Mouse (Mus musculus) cerebellum, postnatal 4 days (tissue): ENCODE data around the gene Cplx3.

Source experiments
- DNase-seq, 2 experiments: peaks; one replicate each; pipeline ENCODE4 v3.0.0; 2022; ENCODE audit warnings: low spot score in 2 of 2, mixed read lengths in 1 of 2

Cplx3 gene

GRCm38 (mm10) chr9:57560263-57560662, 45.8 kb downstream of the Cplx3 start:
- DNase-seq, result no peak

- no peak for DNase-seq
Observed at GRCm38 (mm10) chr9:57559568-57559967, 46.5 kb downstream of the Cplx3 start.

GRCm38 (mm10) chr9:57558625-57559024, 47.5 kb downstream of the Cplx3 start:
- no peak for DNase-seq

- no peak for DNase-seq
Observed at GRCm38 (mm10) chr9:57557215-57557614, 48.9 kb downstream of the Cplx3 start.

- DNase-seq, result no peak
Observed at GRCm38 (mm10) chr9:57554753-57555152, 51.3 kb downstream of the Cplx3 start.

GRCm38 (mm10) chr9:57553119-57553518, 53.0 kb downstream of the Cplx3 start:
- no peak for DNase-seq

- DNase-seq, result peak; percentile 60 to 72
Observed at GRCm38 (mm10) chr9:57552139-57552887, 53.8 kb downstream of the Cplx3 start, which contains the start of gene Mpi. TSS of gene Mpi (minus strand) at chr9:57552763.

- no peak for DNase-seq
Observed at GRCm38 (mm10) chr9:57550126-57550862, 55.8 kb downstream of the Cplx3 start.
